Mouse (Mus musculus) stomach, postnatal 0 days (tissue): ENCODE results near the gene Usb1. TPM values are rescaled to one million over a fixed set of nuclear protein-coding genes. Genes with fewer than 3 reads are reported as not detected.

Experiments used
- ATAC-seq: fragments of 200-750 bp; cut with Nextera tagmentation; 2 replicates; pipeline ENCODE4 v1.8.0; 2017; ENCODE audit not compliant: low FRiP score, low TSS enrichment
- DNase-seq: peaks from one replicate; pipeline ENCODE4 v3.0.0-alpha.2; 2016; ENCODE audit warnings: low spot score
- H3K27ac ChIP-seq: fragments of 300-500 bp; sonication (generic); replicated peaks from 2 replicates; pipeline ENCODE4 v1.5.1; 2014; ENCODE audit warnings: mild to moderate bottlenecking, control low read depth
- H3K27me3 ChIP-seq: fragments of 300-500 bp; sonication (generic); 2 replicates; pipeline ENCODE4 v1.6.1; 2014; ENCODE audit warnings: low read length; ENCODE audit not compliant: control insufficient read depth, insufficient read depth
- H3K36me3 ChIP-seq: fragments of 300-500 bp; sonication (generic); 2 replicates; pipeline ENCODE4 v1.6.1; 2014; ENCODE audit warnings: low read length, mixed read lengths; ENCODE audit not compliant: control insufficient read depth, insufficient read depth
- H3K4me1 ChIP-seq: fragments of 300-500 bp; sonication (generic); replicated peaks from 2 replicates; pipeline ENCODE4 v1.6.1; 2014; ENCODE audit warnings: antibody characterized with exemption; ENCODE audit not compliant: control insufficient read depth, insufficient read depth
- H3K4me2 ChIP-seq: fragments of 300-500 bp; sonication (generic); replicated peaks from 2 replicates; pipeline ENCODE4 v1.6.1; 2014; ENCODE audit warnings: low read depth, mild to moderate bottlenecking, control low read depth, moderate library complexity
- H3K4me3 ChIP-seq: fragments of 300-500 bp; sonication (generic); 2 replicates; pipeline ENCODE4 v1.5.1; 2014; ENCODE audit warnings: low read depth, low read length, control low read depth
- H3K9ac ChIP-seq: fragments of 300-500 bp; sonication (generic); 2 replicates; pipeline ENCODE4 v1.6.1; 2014; ENCODE audit warnings: mild to moderate bottlenecking, low read length, control low read depth, mixed read lengths
- H3K9me3 ChIP-seq: fragments of 300-500 bp; sonication (generic); 2 replicates; pipeline ENCODE4 v1.6.1; 2016; ENCODE audit warnings: low read length; ENCODE audit not compliant: control insufficient read depth
- CTCF ChIP-seq: IDR thresholded peaks from 2 replicates; pipeline ENCODE4 v1.5.1; 2016; ENCODE audit warnings: antibody characterized with exemption, low read depth, mild to moderate bottlenecking, moderate library complexity
- EP300 ChIP-seq: optimal IDR thresholded peaks from 2 replicates; pipeline ENCODE3; 2016; ENCODE audit warnings: antibody characterized with exemption
- WGBS: fragments of 180-500 bp; shearing (Covaris S2); extraction: QIAGEN DNeasy Blood & Tissue Kit; methylation state at CpG from one replicate; pipeline ENCODE4 v1.1.7; 2014; 5-methylcytosine and 5-hydroxymethylcytosine counted together
- polyA plus RNA-seq: library from polyadenylated mRNA; unstranded; fragments of >200 nt; fragmentation: Nextera tagmentation; extraction: Ambion mirVana; gene quantifications from 2 replicates; pipeline ENCODE4 v1.2.1, GENCODE M21; 2015

Gene Usb1
- polyA plus RNA-seq, 1 experiment from 2014 or later, result 21.5 TPM

GRCm38 (mm10) chr8:95305526-95305925 is 26.6 kb upstream of the Usb1 start:
- ATAC-seq, result no peak
- Histone ChIP-seq H3K27ac (no peak overlapping the region), H3K9me3 (no peaks in the 10 kb centered on the region), H3K27me3 (no peaks in the 10 kb centered on the region), H3K4me3 (no peak overlapping the region), H3K4me1 (no peaks in the 10 kb centered on the region), H3K4me2 (no peak overlapping the region), H3K9ac (no peak overlapping the region), H3K36me3 (no peaks in the 10 kb centered on the region)
- WGBS, result 53% methylated on average over 4 of the region's 4 CpGs
- TF ChIP-seq CTCF (no peak), EP300 (no peak)
- no peak for DNase-seq

- 42% methylated on average over 6 of the region's 6 CpGs for WGBS
- Histone ChIP-seq H3K9me3 (no peaks in the 10 kb centered on the region), H3K4me1 (no peaks in the 10 kb centered on the region), H3K4me2 (no peak within 1 kb of the TSS), H3K9ac (no peak within 1 kb of the TSS), H3K27me3 (no peaks in the 10 kb centered on the region), H3K27ac (no peak within 1 kb of the TSS), H3K36me3 (no peaks in the 10 kb centered on the region), H3K4me3 (no peak within 1 kb of the TSS)
- ATAC-seq (no peak), DNase-seq (no peak)
- TF ChIP-seq CTCF (no peak), EP300 (no peak)
These were observed 25.7 kb upstream of the Usb1 start, which contains the start of gene Cngb1 for GRCm38 (mm10) chr8:95306431-95306830. Gene Cngb1 (minus strand): TSS chr8:95306585.

- H3K27me3 ChIP-seq, result no peaks in the 10 kb centered on the region
These were observed 21.6 kb upstream of the Usb1 start, which contains the start of gene Tepp for GRCm38 (mm10) chr8:95310342-95310970. Gene Tepp (plus strand): TSS chr8:95310566.

GRCm38 (mm10) chr8:95312836-95313235 is 19.2 kb upstream of the Usb1 start:
- 67% methylated on average over 18 of the region's 18 CpGs for WGBS

More at GRCm38 (mm10) chr8:95310342-95310970, 21.6 kb upstream of the Usb1 start, which contains the start of gene Tepp:
- no peak within 1 kb of the TSS for H3K9ac ChIP-seq
- no peaks in the 10 kb centered on the region for H3K4me1 ChIP-seq
- H3K9me3 ChIP-seq, result no peaks in the 10 kb centered on the region
- H3K4me2 ChIP-seq, result no peak within 1 kb of the TSS
- H3K27ac ChIP-seq, result no peak within 1 kb of the TSS
- 41% methylated on average over 6 of the region's 6 CpGs for WGBS
- H3K36me3 ChIP-seq, result no peaks in the 10 kb centered on the region
- no peak for TF ChIP-seq EP300
- TF ChIP-seq CTCF, result no peak
- H3K4me3 ChIP-seq, result no peak within 1 kb of the TSS
- ATAC-seq (no peak), DNase-seq (no peak)

GRCm38 (mm10) chr8:95313857-95314256 is 18.2 kb upstream of the Usb1 start:
- WGBS, result 79% methylated on average over 6 of the region's 6 CpGs
- Histone ChIP-seq H3K4me3 (no peak overlapping the region), H3K9ac (no peak overlapping the region), H3K27me3 (no peaks in the 10 kb centered on the region), H3K36me3 (no peaks in the 10 kb centered on the region), H3K4me2 (no peak overlapping the region), H3K4me1 (no peaks in the 10 kb centered on the region), H3K9me3 (no peaks in the 10 kb centered on the region), H3K27ac (no peak overlapping the region)
- ATAC-seq, result no peak
- TF ChIP-seq EP300, result no peak
- TF ChIP-seq CTCF, result no peak
- no peak for DNase-seq

More at GRCm38 (mm10) chr8:95312836-95313235, 19.2 kb upstream of the Usb1 start:
- no peak overlapping the region for H3K4me2 ChIP-seq
- peak; percentile 61 for TF ChIP-seq CTCF
- no peak for TF ChIP-seq EP300
- ATAC-seq, result no peak
- no peak overlapping the region for H3K27ac ChIP-seq
- no peak overlapping the region for H3K9ac ChIP-seq
- no peaks in the 10 kb centered on the region for H3K4me1 ChIP-seq
- no peaks in the 10 kb centered on the region for H3K9me3 ChIP-seq
- no peaks in the 10 kb centered on the region for H3K27me3 ChIP-seq
- DNase-seq, result peak; percentile 44
- no peak overlapping the region for H3K4me3 ChIP-seq
- no peaks in the 10 kb centered on the region for H3K36me3 ChIP-seq

- no peaks in the 10 kb centered on the region for H3K4me1 ChIP-seq
- no peaks in the 10 kb centered on the region for H3K36me3 ChIP-seq
- H3K27me3 ChIP-seq, result no peaks in the 10 kb centered on the region
- WGBS, result 78% methylated on average over 2 of the region's 2 CpGs
- no peak overlapping the region for H3K9ac ChIP-seq
- H3K4me3 ChIP-seq, result no peak overlapping the region
- DNase-seq (no peak), ATAC-seq (no peak)
- H3K9me3 ChIP-seq, result no peaks in the 10 kb centered on the region
- TF ChIP-seq CTCF (no peak), EP300 (no peak)
- H3K4me2 ChIP-seq, result no peak overlapping the region
- no peak overlapping the region for H3K27ac ChIP-seq
These were observed 17.4 kb upstream of the Usb1 start for GRCm38 (mm10) chr8:95314707-95315106.
